Mouse (Mus musculus) urinary bladder, postnatal 4 days (tissue): ENCODE results near the gene Atp5d.

Source experiments
- DNase-seq, 2 experiments: peaks; one replicate each; pipeline ENCODE4 v3.0.0; 2021 to 2022; ENCODE audit warnings: low spot score in 2 of 2

Atp5d gene

GRCm38 (mm10) chr10:80167460-80168037 is 29.1 kb downstream of the Atp5d start:
- peak; percentile 98 to 99 for DNase-seq

- peak; percentile 91 to 94 for DNase-seq
Measured at GRCm38 (mm10) chr10:80168038-80168661, 29.7 kb downstream of the Atp5d start.

- no peak for DNase-seq
Measured at GRCm38 (mm10) chr10:80169070-80169469, 30.6 kb downstream of the Atp5d start.

- no peak for DNase-seq
Measured at GRCm38 (mm10) chr10:80169651-80170050, 31.2 kb downstream of the Atp5d start.

- peak in 1 of 2 experiments; percentile 17 for DNase-seq
Measured at GRCm38 (mm10) chr10:80170052-80170451, 31.6 kb downstream of the Atp5d start.

- peak in 1 of 2 experiments; percentile 20 for DNase-seq
Measured at GRCm38 (mm10) chr10:80170601-80171021, 32.2 kb downstream of the Atp5d start.

- no peak for DNase-seq
Measured at GRCm38 (mm10) chr10:80171252-80171651, 32.8 kb downstream of the Atp5d start.

GRCm38 (mm10) chr10:80171760-80172526 is 33.5 kb downstream of the Atp5d start:
- peak in 1 of 2 experiments; percentile 31 for DNase-seq

- peak; percentile 84 to 85 for DNase-seq
Measured at GRCm38 (mm10) chr10:80172527-80173292, 34.3 kb downstream of the Atp5d start, which contains the start of gene 1600002K03Rik. Gene 1600002K03Rik, plus strand, starts transcription at chr10:80172944.

- no peak for DNase-seq
Measured at GRCm38 (mm10) chr10:80173358-80173757, 34.9 kb downstream of the Atp5d start.

- DNase-seq, result no peak
Measured at GRCm38 (mm10) chr10:80173955-80174640, 35.7 kb downstream of the Atp5d start.

GRCm38 (mm10) chr10:80174705-80175104 is 36.3 kb downstream of the Atp5d start:
- DNase-seq, result peak in 1 of 2 experiments; percentile 19

- peak in 1 of 2 experiments; percentile 22 for DNase-seq
Measured at GRCm38 (mm10) chr10:80175536-80176269, 37.3 kb downstream of the Atp5d start.

GRCm38 (mm10) chr10:80176270-80176834 is 37.9 kb downstream of the Atp5d start:
- DNase-seq, result no peak

GRCm38 (mm10) chr10:80177441-80178279 is 39.2 kb downstream of the Atp5d start:
- no peak for DNase-seq

GRCm38 (mm10) chr10:80179068-80180051 is 40.9 kb downstream of the Atp5d start, which contains the start of gene Efna2:
Gene Efna2, plus strand, starts transcription at chr10:80179482.
- no peak for DNase-seq

- DNase-seq, result no peak
Measured at GRCm38 (mm10) chr10:80180288-80180687, 41.9 kb downstream of the Atp5d start.

- DNase-seq, result no peak
Measured at GRCm38 (mm10) chr10:80180823-80181222, 42.4 kb downstream of the Atp5d start.
